Mouse (Mus musculus) granulocyte monocyte progenitor cell, adult 5-6 weeks (primary cell): ENCODE measurements around the gene Clta. TPM values are rescaled to one million over a fixed set of nuclear protein-coding genes. Genes with fewer than 3 reads are reported as not detected.
A peak's percentile ranks its signal among the peaks of the same experiment; 100 is the strongest.

Source experiments
- ATAC-seq: replicated peaks from 2 replicates; pipeline ENCODE4 v1.8.0; 2016; ENCODE audit warnings: mild to moderate bottlenecking, moderate TSS enrichment, inconsistent platforms; ENCODE audit not compliant: poor library complexity, severe bottlenecking
- total RNA-seq, 2 experiments: library from RNA; stranded (forward) in 1 of 2; stranded (reverse) in 1 of 2; fragments of 200-712, 200-1000 nt in 1 of 2; fragments of >200 nt in 1 of 2; fragmentation: Nextera tagmentation in 1 of 2; gene quantifications; 2 replicates each; pipeline ENCODE4 v1.2.3; 2014 to 2017

Gene Clta
- total RNA-seq, 2 experiments from 2014 or later: 311 to 509 TPM

GRCm38 (mm10) chr4:43979746-43980145 lies 24.5 kb upstream of the Clta start:
- ATAC-seq: no peak

GRCm38 (mm10) chr4:43980236-43980635 lies 24.0 kb upstream of the Clta start:
- ATAC-seq: no peak

GRCm38 (mm10) chr4:43980846-43981245 lies 23.4 kb upstream of the Clta start:
- ATAC-seq: no peak

GRCm38 (mm10) chr4:43981251-43981650 lies 23.0 kb upstream of the Clta start:
- no peak for ATAC-seq

- ATAC-seq: peak; percentile 97
Observed at GRCm38 (mm10) chr4:43982053-43982732, 22.1 kb upstream of the Clta start.

GRCm38 (mm10) chr4:43983181-43983580 lies 21.1 kb upstream of the Clta start, which contains the start of gene Ccin:
Gene Ccin, plus strand, starts transcription at chr4:43983483.
- no peak for ATAC-seq

GRCm38 (mm10) chr4:43983756-43984155 lies 20.5 kb upstream of the Clta start:
- no peak for ATAC-seq

GRCm38 (mm10) chr4:43984326-43984725 lies 19.9 kb upstream of the Clta start:
- ATAC-seq: no peak

- ATAC-seq: no peak
Observed at GRCm38 (mm10) chr4:43988976-43989375, 15.3 kb upstream of the Clta start.

GRCm38 (mm10) chr4:43993072-43993471 lies 11.2 kb upstream of the Clta start:
- ATAC-seq: no peak

GRCm38 (mm10) chr4:43994342-43994741 lies 9.9 kb upstream of the Clta start:
- no peak for ATAC-seq

GRCm38 (mm10) chr4:44003622-44004021 lies 630 bp upstream of the Clta start:
- no peak for ATAC-seq

GRCm38 (mm10) chr4:44004623-44005409 lies 564 bp downstream of the Clta start:
- ATAC-seq: no peak

GRCm38 (mm10) chr4:44010176-44010575 lies 5.9 kb downstream of the Clta start:
- no peak for ATAC-seq

- ATAC-seq: no peak
Observed at GRCm38 (mm10) chr4:44010893-44011292, 6.6 kb downstream of the Clta start.

- ATAC-seq: no peak
Observed at GRCm38 (mm10) chr4:44011799-44012198, 7.5 kb downstream of the Clta start.

GRCm38 (mm10) chr4:44012376-44013367 lies 8.4 kb downstream of the Clta start:
- ATAC-seq: peak; percentile 92

GRCm38 (mm10) chr4:44013391-44014070 lies 9.3 kb downstream of the Clta start:
- no peak for ATAC-seq

- no peak for ATAC-seq
Observed at GRCm38 (mm10) chr4:44016071-44016470, 11.8 kb downstream of the Clta start.

- no peak for ATAC-seq
Observed at GRCm38 (mm10) chr4:44016791-44017190, 12.5 kb downstream of the Clta start.
